Mouse (Mus musculus) MEL (cell line): Measurements from ENCODE around the gene Hist1h2bh. TPM values are rescaled to one million over a fixed set of nuclear protein-coding genes. Genes with fewer than 3 reads are reported as not detected.
A peak's percentile ranks its signal among the peaks of the same experiment; 100 is the strongest.

Source experiments
- DNase-seq: peaks from one replicate; pipeline ENCODE4 v3.0.0; 2011; ENCODE audit warnings: low read depth, low spot score
- H3K27ac ChIP-seq: 2 replicates; pipeline ENCODE4 v1.5.1; 2012; ENCODE audit warnings: low read depth, mild to moderate bottlenecking, control low read depth, low read length, moderate library complexity; ENCODE audit not compliant: control insufficient read depth
- H3K27me3 ChIP-seq, 2 experiments: fragments of 150-350 bp in 1 of 2; sonication (generic) in 1 of 2; 2 replicates each; pipeline ENCODE4 v1.6.1; 2012; ENCODE audit warnings: low read length in 2 of 2, mild to moderate bottlenecking in 2 of 2, improper control_type of control experiment in 1 of 2, moderate library complexity in 1 of 2; ENCODE audit not compliant: insufficient read depth in 2 of 2, control insufficient read depth in 1 of 2
- H3K36me3 ChIP-seq, 2 experiments: 2 replicates each; pipeline ENCODE4 v1.6.1; 2012 to 2014; ENCODE audit warnings: low read length in 2 of 2, improper control_type of control experiment in 1 of 2, inconsistent platforms in 1 of 2, mild to moderate bottlenecking in 1 of 2; ENCODE audit not compliant: insufficient read depth in 2 of 2, control insufficient read depth in 1 of 2
- H3K4me1 ChIP-seq, 2 experiments: fragments of 150-350 bp in 1 of 2; sonication (generic) in 1 of 2; 2 replicates each; pipeline ENCODE4 v1.6.1; 2012; ENCODE audit warnings: low read length in 2 of 2, improper control_type of control experiment in 1 of 2, mild to moderate bottlenecking in 1 of 2; ENCODE audit not compliant: insufficient read depth in 2 of 2, control insufficient read depth in 1 of 2
- H3K4me3 ChIP-seq, 2 experiments: fragments of 150-350 bp in 1 of 2; sonication (generic) in 1 of 2; 2 replicates each; pipeline ENCODE4 v1.5.1; 2012; ENCODE audit warnings: low read depth in 2 of 2, low read length in 2 of 2, mild to moderate bottlenecking in 2 of 2, moderate library complexity in 2 of 2, control low read depth in 1 of 2, improper control_type of control experiment in 1 of 2; ENCODE audit not compliant: control insufficient read depth in 1 of 2, insufficient read depth in 1 of 2
- H3K79me2 ChIP-seq: 2 replicates; pipeline ENCODE4 v1.6.1; 2012; ENCODE audit warnings: mild to moderate bottlenecking, low read length, moderate library complexity; ENCODE audit not compliant: control insufficient read depth, poor library complexity, insufficient read depth
- H3K9ac ChIP-seq: 2 replicates; pipeline ENCODE4 v1.6.1; 2012; ENCODE audit warnings: low read depth, mild to moderate bottlenecking, control low read depth, low read length, moderate library complexity; ENCODE audit not compliant: control insufficient read depth, poor library complexity, severe bottlenecking
- H3K9me3 ChIP-seq: fragments of 150-350 bp; sonication (generic); replicated peaks from 2 replicates; pipeline ENCODE4 v1.6.1; 2012; ENCODE audit warnings: mild to moderate bottlenecking, low read length, improper control_type of control experiment, moderate library complexity; ENCODE audit not compliant: insufficient read depth
- CHD2 ChIP-seq: IDR thresholded peaks from 2 replicates; pipeline ENCODE4 v1.6.1; 2011; ENCODE audit warnings: low read length, improper control_type of control experiment
- ELF1 ChIP-seq: IDR thresholded peaks from 2 replicates; pipeline ENCODE4 v1.6.1; 2014; ENCODE audit warnings: low read depth, mild to moderate bottlenecking, inconsistent platforms, low read length, improper control_type of control experiment, moderate library complexity
- EP300 ChIP-seq, 2 experiments: IDR thresholded peaks; 2 replicates each; pipeline ENCODE4 v1.6.1; 2011; ENCODE audit warnings: improper control_type of control experiment in 2 of 2, low read length in 2 of 2, low read depth in 1 of 2, mild to moderate bottlenecking in 1 of 2
- ETS1 ChIP-seq: IDR thresholded peaks from 2 replicates; pipeline ENCODE4 v1.6.1; 2012; ENCODE audit warnings: low read depth, mild to moderate bottlenecking, inconsistent platforms, low read length, improper control_type of control experiment, moderate library complexity
- GABPA ChIP-seq: IDR thresholded peaks from 2 replicates; pipeline ENCODE4 v1.6.1; 2012; ENCODE audit warnings: low read depth, mild to moderate bottlenecking, inconsistent platforms, low read length, improper control_type of control experiment, moderate library complexity
- GATA1 ChIP-seq: IDR thresholded peaks from 2 replicates; pipeline ENCODE4 v1.6.1; 2011; ENCODE audit warnings: low read depth, low read length, improper control_type of control experiment
- MEF2A ChIP-seq: IDR thresholded peaks from 2 replicates; pipeline ENCODE4 v1.6.1; 2014; ENCODE audit warnings: low read depth, mild to moderate bottlenecking, inconsistent platforms, low read length, improper control_type of control experiment; ENCODE audit not compliant: poor library complexity, insufficient replicate concordance, severe bottlenecking; ENCODE audit errors: extremely low read depth
- RAD21 ChIP-seq: IDR thresholded peaks from 2 replicates; pipeline ENCODE4 v1.6.1; 2011; ENCODE audit warnings: mild to moderate bottlenecking, low read depth, low read length, improper control_type of control experiment
- SMC3 ChIP-seq: IDR thresholded peaks from 2 replicates; pipeline ENCODE4 v1.6.1; 2011; ENCODE audit warnings: low read depth, low read length, improper control_type of control experiment
- TBP ChIP-seq: IDR thresholded peaks from 2 replicates; pipeline ENCODE4 v1.8.0; 2011; ENCODE audit warnings: low read depth, low read length, improper control_type of control experiment
- UBTF ChIP-seq: IDR thresholded peaks from 2 replicates; pipeline ENCODE4 v1.6.1; 2012; ENCODE audit warnings: low read depth, mild to moderate bottlenecking, inconsistent platforms, low read length, improper control_type of control experiment, moderate library complexity, borderline replicate concordance; ENCODE audit not compliant: insufficient read depth
- USF1 ChIP-seq: IDR thresholded peaks from 2 replicates; pipeline ENCODE4 v1.6.1; 2014; ENCODE audit warnings: low read depth, mild to moderate bottlenecking, inconsistent platforms, low read length, improper control_type of control experiment, moderate library complexity
- USF2 ChIP-seq, 2 experiments: IDR thresholded peaks; 2 replicates each; pipeline ENCODE4 v1.6.1; 2011 to 2012; ENCODE audit warnings: improper control_type of control experiment in 2 of 2, low read length in 2 of 2, borderline replicate concordance in 1 of 2, inconsistent platforms in 1 of 2, low read depth in 1 of 2, mild to moderate bottlenecking in 1 of 2; ENCODE audit not compliant: insufficient read depth in 1 of 2
- ZKSCAN1 ChIP-seq: IDR thresholded peaks from 2 replicates; pipeline ENCODE4 v1.6.1; 2012; ENCODE audit warnings: low read depth, mild to moderate bottlenecking, inconsistent platforms, low read length, improper control_type of control experiment, moderate library complexity
- polyA plus RNA-seq, 2 experiments: library from polyadenylated mRNA; stranded (reverse) in 1 of 2; unstranded in 1 of 2; fragments of >175 nt in 1 of 2; fragments of >200 nt in 1 of 2; gene quantifications; 2 replicates each; pipeline versions ENCODE4 v1.2.1 to v1.2.4; 2012; ENCODE audit warnings: low replicate concordance in 2 of 2, low read depth in 1 of 2; ENCODE audit not compliant: insufficient read length in 2 of 2, insufficient read depth in 1 of 2, missing spikeins in 1 of 2
- total RNA-seq: library from RNA; depleted of rRNA; stranded (reverse); fragments of 300-350 nt; gene quantifications from 2 replicates; pipeline ENCODE4 v1.2.3, GENCODE M21; 2012

The Hist1h2bh gene
- total and polyA plus RNA-seq, 3 experiments = 0.70 to 275 TPM; not detected in 1

- peak overlapping the region; percentile 21; the same call in 1 of the 2 replicates for H3K27ac ChIP-seq
- no peaks in the 10 kb centered on the region for H3K9me3 ChIP-seq
- TF ChIP-seq TBP (0 out of 2 replicates have a peak, but pooled peaks have one; percentile 38), ETS1 (no peak)
- H3K79me2 ChIP-seq = no peaks in the 10 kb centered on the region
- H3K9ac ChIP-seq = peak overlapping the region; percentile 53
- peak; percentile 78 for DNase-seq
- H3K4me3 ChIP-seq = peak overlapping the region; percentile 62 to 66
- peaks cover 0 to 12% of the 10 kb centered on the region in 2 experiments; a peak in 1 of 4 replicates for H3K4me1 ChIP-seq
- peaks cover 0 to 17% of the 10 kb centered on the region in 2 experiments; a peak in 2 of 4 replicates for H3K36me3 ChIP-seq
- no peaks in the 10 kb centered on the region for H3K27me3 ChIP-seq
These were observed 41.1 kb downstream of the Hist1h2bh start for GRCm38 (mm10) chr13:23502031-23502567.

GRCm38 (mm10) chr13:23501511-23501910, 41.7 kb downstream of the Hist1h2bh start:
- Histone ChIP-seq H3K4me1 (peaks cover 0 to 13% of the 10 kb centered on the region in 2 experiments; a peak in 1 of 4 replicates), H3K36me3 (peaks cover 0 to 18% of the 10 kb centered on the region in 2 experiments; a peak in 2 of 4 replicates), H3K9me3 (no peaks in the 10 kb centered on the region), H3K79me2 (no peaks in the 10 kb centered on the region), H3K9ac (peak overlapping the region; percentile 53), H3K27me3 (no peaks in the 10 kb centered on the region), H3K27ac (no peak overlapping the region), H3K4me3 (peak overlapping the region; percentile 62 to 66)
- DNase-seq = peak; percentile 61
- no peak for TF ChIP-seq MEF2A
- no peak for TF ChIP-seq GATA1
- TF ChIP-seq USF2 (IDR thresholded peaks at IDR 0.05; ENCODE audit: borderline replicate concordance in 1 of 2, insufficient read depth in 1 of 2, low read depth in 1 of 2, low read length in 2 of 2) = no peak
- TF ChIP-seq USF1 = no peak
- peak; percentile 2; the same call in 1 of the 2 replicates for TF ChIP-seq TBP
- no peak for TF ChIP-seq ELF1
- TF ChIP-seq UBTF = no peak
- TF ChIP-seq ZKSCAN1 = no peak

GRCm38 (mm10) chr13:23500424-23501200, 42.6 kb downstream of the Hist1h2bh start:
- Histone ChIP-seq H3K4me3 (peak overlapping the region in 1 of 2 experiments; percentile 66; a peak in 2 of 4 replicates), H3K27ac (no peak overlapping the region)

More at GRCm38 (mm10) chr13:23500424-23501200, 42.6 kb downstream of the Hist1h2bh start:
- Histone ChIP-seq H3K36me3 (peaks cover 0 to 18% of the 10 kb centered on the region in 2 experiments; a peak in 2 of 4 replicates), H3K9ac (peak overlapping the region; percentile 53; the same call in 1 of the 2 replicates), H3K79me2 (no peaks in the 10 kb centered on the region), H3K9me3 (no peaks in the 10 kb centered on the region), H3K27me3 (no peaks in the 10 kb centered on the region), H3K4me1 (peaks cover 0 to 13% of the 10 kb centered on the region in 2 experiments; a peak in 1 of 4 replicates)
- TF ChIP-seq GATA1 (peak; percentile 62), CHD2 (no peak), RAD21 (no peak), USF2 (IDR thresholded peaks at IDR 0.05; ENCODE audit: borderline replicate concordance in 1 of 2, insufficient read depth in 1 of 2, low read depth in 1 of 2, low read length in 2 of 2) (no peak), EP300 (IDR thresholded peaks at IDR 0.05; ENCODE audit: low read depth in 1 of 2, low read length in 2 of 2) (no peak), ZKSCAN1 (no peak), TBP (peak; percentile 99), SMC3 (no peak), GABPA (no peak)
- DNase-seq = peak; percentile 88
